Mouse (Mus musculus) layer of hippocampus, adult 2 months (tissue): ENCODE measurements around the gene Cryba4. TPM values are rescaled to one million over a fixed set of nuclear protein-coding genes. Genes with fewer than 3 reads are reported as not detected.

Experiments used
- DNase-seq, 2 experiments: peaks; one replicate each; pipeline ENCODE4 v3.0.0; 2022; ENCODE audit warnings: low spot score in 2 of 2
- H3K27ac ChIP-seq: fragments of 200-600 bp; 2 replicates; pipeline ENCODE4 v1.8.1; 2022
- H3K4me3 ChIP-seq: fragments of 200-600 bp; 2 replicates; pipeline ENCODE4 v1.8.1; 2022; ENCODE audit warnings: mild to moderate bottlenecking
- CTCF ChIP-seq: fragments of 200-600 bp; conservative IDR thresholded peaks from 2 replicates; pipeline ENCODE4 v1.8.1; 2022; ENCODE audit warnings: antibody characterized with exemption, mild to moderate bottlenecking, moderate library complexity
- total RNA-seq, 2 experiments: library from RNA; stranded (reverse); gene quantifications; 2 replicates each; pipeline ENCODE4 v1.2.3; 2021

The Cryba4 gene
- total RNA-seq, 2 experiments from 2014 or later: 1.0 to 1.5 TPM

DNA sequence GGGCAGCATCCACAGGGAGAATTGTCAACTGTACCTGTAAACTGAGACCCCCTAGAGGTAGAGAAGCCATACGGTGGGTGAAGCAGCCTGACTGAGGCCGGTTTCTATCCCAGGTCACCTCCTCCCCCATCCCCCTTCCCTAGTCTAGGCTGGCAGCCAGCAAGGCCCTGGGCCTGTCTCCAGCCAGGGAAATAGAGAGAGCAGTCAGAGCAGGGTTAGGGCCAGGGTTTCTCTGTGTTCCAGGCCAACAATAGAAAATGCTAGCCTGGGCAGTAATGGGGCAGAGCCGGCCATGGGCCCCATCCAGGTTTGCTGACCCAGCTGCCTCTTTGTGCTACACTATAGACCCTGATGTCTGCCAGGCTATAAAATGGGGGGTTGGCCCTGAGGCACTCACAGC is 3.1 kb upstream of the Cryba4 start, which contains the start of gene Crybb1:
Gene Crybb1, plus strand, starts transcription at position 390 of the 400 bp plus-strand sequence.
- peak within 1 kb of the TSS; percentile 76 for H3K27ac ChIP-seq
- no peak for TF ChIP-seq CTCF
- DNase-seq: peak; percentile 80 to 81
- no peak within 1 kb of the TSS for H3K4me3 ChIP-seq

DNA sequence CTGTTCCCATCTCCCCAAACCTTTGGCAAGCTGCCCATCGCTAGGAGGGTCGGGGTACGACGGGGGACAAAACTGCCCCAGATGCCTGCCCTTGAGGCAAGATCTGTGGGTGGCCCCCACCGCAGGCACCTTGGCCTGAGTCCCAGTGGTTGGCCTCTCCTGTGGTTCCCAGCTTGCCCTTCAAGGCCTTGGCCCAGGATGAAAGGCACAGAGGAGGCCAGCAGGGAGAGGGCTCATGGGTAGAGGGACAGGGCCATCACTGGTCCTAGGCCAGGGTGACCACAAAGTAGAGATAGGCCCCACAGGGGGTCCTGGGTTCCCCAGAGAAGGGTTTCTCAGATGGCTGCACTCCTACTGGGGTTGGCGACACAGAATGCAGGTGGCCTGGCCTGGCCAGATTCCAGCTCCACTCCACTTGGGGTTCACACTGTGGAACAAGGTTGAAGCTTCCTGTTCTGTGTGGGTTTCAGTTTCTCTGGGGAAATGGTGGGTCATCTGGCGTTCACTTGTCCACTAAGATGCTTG is 2.0 kb upstream of the Cryba4 start:
- TF ChIP-seq CTCF: no peak
- no peak overlapping the region for H3K4me3 ChIP-seq
- H3K27ac ChIP-seq: peak overlapping the region; percentile 76
- peak; percentile 45 to 75 for DNase-seq

DNA sequence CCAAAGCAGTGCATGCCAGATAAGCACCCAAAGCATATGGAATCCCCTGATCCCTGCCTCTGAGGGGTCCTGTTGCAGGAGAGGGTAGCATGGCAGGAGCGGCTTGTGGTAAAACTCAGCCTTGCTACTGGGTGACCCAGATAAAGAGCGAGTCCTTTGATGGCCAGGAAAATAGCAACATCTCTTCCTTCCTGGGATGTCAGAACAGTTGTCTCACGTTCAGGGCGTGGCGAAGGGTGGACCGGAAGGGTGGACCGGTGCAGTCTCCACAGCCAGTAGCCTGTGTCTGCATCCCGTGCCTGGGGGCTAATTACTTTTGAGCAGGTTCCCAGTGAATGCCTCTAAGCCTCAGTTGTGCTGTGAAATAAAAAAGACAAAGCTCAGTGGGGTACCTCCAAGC is 851 bp upstream of the Cryba4 start:
- no peak for DNase-seq
- Histone ChIP-seq H3K27ac (peak overlapping the region; percentile 7; the same call in 1 of the 2 replicates), H3K4me3 (no peak overlapping the region)
- TF ChIP-seq CTCF: no peak

DNA sequence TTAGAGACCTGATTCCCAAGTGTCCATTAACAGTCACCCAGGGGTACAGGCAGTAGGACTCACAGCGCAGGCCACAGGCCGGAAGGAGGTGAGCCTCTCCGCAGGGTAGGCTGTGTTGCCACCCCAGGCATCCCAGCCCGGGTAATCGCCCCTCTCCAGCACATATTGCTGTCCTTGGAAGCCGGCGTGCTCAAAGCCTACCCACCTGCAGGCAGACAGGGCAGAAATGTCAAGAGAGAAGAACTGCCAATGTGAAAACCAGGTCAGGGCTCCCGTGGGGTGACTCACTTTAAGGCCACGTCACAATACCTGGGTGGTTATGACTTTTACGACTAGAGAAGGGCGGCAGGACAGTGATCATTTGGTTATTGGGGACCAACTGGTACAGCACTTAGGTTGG is 3.2 kb downstream of the Cryba4 start:
- H3K27ac ChIP-seq: no peak overlapping the region
- no peak overlapping the region for H3K4me3 ChIP-seq
- no peak for DNase-seq
- no peak for TF ChIP-seq CTCF

DNA sequence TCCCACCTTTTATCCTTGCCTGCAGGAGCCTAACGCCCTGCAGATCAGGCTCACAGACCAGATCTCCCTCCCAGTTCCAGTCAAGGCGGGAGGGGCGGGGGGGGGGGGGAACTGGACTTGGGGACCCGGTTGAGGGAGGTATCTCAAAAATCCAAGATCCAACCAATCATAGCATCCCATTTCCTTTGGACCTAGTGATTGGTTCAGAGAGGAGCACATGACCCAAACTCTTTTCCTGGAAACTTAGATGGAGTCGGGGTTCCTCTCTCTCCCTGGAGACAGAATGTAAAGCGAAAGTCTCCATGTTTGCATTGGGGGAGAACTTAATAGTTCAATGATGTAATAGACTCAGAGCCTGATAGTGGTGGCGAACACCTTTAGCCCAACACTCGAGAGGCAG is 4.9 kb downstream of the Cryba4 start:
- no peak for TF ChIP-seq CTCF
- H3K27ac ChIP-seq: no peak overlapping the region
- DNase-seq: no peak
- H3K4me3 ChIP-seq: no peak overlapping the region

DNA sequence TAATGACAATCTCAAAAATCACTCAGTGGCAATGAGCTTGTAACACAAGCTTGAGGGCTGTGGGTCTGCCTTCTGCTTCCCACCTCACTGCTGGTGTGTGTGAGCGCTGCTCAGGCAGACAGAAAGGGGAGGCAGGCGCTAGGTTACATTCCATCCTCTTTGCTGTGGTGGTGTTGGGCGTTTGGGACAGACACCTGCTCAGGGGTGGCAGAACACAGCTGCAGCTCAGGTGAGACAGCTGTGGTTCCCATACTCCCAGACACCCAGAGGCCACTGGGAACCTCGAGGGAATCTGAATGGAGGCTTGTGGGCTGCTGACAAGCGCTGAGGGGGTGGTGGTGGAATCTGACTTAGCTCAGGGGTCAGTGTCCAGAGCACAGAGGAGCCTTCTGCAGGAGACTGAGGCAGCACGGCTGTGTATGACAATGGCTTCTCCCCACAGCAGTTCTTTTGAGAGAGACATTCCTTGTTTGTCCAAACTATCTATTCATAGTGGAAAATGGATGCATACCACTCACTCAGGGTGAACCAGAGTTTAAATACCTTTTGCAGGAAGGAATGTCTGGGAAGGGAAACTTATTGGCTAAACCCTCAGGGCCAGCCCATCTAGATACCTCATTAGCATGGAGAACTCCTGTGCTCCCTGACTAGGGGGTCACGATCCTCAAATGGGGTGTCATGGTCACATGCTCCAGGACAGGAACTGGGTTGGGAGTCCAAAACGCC is 7.3 kb downstream of the Cryba4 start:
- DNase-seq: no peak
- no peak for TF ChIP-seq CTCF

DNA sequence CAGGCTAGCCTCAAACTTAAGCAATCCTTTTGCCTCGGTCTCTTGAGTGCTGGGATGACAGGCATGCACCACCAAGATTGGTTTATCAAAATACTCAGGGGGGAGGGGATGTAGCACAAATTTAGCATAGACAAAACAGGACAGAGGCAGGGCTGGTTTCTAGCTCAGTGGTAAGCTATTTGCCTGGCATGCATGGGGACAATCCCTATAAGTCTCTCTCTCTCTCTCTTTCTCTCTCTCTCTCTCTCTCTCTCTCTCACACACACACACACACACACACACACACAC is 8.1 kb downstream of the Cryba4 start:
- no peak for DNase-seq
- Histone ChIP-seq H3K27ac (no peak overlapping the region), H3K4me3 (no peak overlapping the region)
- TF ChIP-seq CTCF: no peak

More for the DNA sequence above, 7.3 kb downstream of the Cryba4 start:
- H3K4me3 ChIP-seq: no peak overlapping the region
- no peak overlapping the region for H3K27ac ChIP-seq

DNA sequence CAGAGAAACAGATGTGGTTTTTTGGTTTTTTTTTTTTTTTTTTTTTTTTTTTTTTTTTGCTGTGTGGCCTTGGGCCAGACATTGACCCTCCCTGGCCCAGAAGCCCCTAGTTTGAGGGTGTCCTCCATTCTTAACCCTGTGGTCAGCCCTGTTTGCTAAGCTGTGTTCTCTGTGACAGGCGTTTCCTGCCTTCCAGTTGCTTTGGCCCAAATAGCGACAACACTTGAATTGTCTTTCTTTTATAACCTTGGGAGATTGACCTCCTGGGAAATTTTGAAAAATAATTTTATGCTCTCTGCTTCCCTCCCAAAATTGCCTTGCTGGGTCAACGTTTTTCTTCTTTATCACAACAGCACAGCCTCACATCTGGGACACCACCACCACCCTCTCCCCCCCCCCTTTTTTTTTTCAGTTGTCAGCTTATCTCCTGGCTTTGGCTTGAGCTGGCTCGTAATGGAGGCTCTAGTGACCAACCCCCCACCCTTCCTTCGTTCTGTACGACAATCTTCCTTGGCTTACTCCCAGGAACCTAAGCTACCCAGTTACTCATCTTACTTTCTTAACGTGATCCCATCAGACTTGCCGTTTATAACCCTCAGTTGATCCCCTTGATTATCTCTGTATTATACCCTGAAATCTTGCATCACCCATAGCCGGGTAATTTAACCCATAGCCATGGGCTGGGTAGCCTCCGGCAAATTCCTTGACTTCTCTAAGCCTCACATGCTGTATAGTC is 8.6 kb downstream of the Cryba4 start:
- TF ChIP-seq CTCF: no peak

DNA sequence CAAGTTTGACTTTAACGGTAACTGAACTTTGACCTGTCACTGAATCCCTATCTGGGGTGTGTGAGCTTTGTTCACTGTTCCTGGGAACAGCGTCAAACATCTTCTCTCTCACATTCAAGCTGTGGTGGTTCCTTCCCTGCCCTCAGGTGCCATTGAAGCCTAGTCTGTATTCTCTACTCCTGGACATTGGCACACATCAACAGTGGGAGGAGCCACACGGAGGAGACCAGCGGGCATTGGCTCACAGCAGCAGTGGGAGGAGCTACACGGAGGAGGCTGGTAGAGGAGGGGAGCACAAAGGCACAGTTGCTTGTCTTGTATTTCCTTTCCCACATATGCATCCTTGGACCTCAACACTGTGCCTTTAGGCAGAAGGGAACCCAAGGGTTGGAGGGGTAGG is 9.3 kb downstream of the Cryba4 start:
- no peak for TF ChIP-seq CTCF
- Histone ChIP-seq H3K4me3 (no peak overlapping the region), H3K27ac (no peak overlapping the region)
- no peak for DNase-seq

More for the DNA sequence above, 8.6 kb downstream of the Cryba4 start:
- Histone ChIP-seq H3K27ac (no peak overlapping the region), H3K4me3 (no peak overlapping the region)
- DNase-seq: no peak

DNA sequence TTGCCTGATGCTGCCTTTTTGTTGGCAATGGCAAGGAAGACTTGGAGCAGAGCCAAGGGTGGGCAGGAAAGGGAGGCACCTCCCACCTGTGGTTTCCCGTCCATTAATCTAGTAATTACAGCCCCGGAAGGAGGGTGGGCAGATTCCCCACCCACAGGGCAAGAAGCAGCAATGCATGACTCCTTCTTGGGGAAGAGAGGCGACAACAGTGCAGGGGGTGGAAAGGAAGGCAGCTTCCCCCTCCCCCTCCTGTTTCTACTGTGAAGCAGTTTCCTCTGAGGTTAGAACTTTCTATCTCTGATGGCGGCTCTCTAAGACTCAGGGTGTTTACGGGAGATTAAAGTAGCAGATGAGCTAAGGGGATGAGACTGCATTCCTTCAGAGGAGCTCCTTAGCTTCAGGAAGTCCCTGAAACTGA is 9.9 kb downstream of the Cryba4 start:
- no peak for TF ChIP-seq CTCF
- Histone ChIP-seq H3K27ac (no peak overlapping the region), H3K4me3 (no peak overlapping the region)
- no peak for DNase-seq

DNA sequence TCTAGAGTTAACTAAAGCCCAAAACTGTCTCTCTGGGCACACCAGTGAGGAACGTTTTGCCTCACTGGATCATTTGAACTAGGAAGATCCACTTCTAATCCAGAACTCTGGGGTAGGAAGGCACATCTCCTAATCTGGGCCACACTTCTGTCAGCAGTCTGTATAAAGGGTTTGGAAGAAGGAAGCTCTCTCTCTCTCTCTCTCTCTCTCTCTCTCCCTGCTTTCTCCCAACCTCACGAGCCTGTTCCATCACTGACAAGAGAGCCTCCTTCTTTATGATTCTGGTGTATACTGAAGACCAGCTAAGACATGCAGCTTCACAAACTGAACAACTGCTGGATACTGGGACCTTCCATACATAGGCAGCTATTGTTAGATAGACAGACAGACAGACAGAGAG is 10.5 kb downstream of the Cryba4 start:
- TF ChIP-seq CTCF: no peak
- Histone ChIP-seq H3K4me3 (no peak overlapping the region), H3K27ac (0 out of 2 replicates have a peak overlapping the region, but pooled peaks have one; percentile 68)
- no peak for DNase-seq

DNA sequence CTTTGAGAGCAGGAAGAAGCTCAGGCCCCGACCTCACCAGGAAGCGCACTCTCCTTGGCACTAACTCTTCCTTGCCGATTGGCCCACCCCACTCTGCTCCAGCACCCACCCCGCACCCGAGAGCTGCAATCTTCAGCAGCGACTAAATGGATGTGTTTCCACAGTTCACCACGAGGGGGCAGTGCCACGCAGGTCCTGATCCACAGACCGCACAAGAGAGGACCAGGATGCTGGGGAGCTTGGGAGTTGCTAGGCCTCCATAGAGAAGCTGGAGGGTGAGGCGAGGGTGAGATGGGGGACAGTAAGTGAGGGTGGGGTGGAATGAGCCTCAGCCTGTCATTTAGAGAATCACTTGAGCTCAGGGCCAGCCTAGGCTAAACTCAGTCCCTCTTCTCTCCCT is 11.6 kb downstream of the Cryba4 start:
- Histone ChIP-seq H3K4me3 (peak overlapping the region; percentile 15; the same call in 1 of the 2 replicates), H3K27ac (peak overlapping the region; percentile 68)
- DNase-seq: peak; percentile 91 to 95
- TF ChIP-seq CTCF: peak; percentile 89

DNA sequence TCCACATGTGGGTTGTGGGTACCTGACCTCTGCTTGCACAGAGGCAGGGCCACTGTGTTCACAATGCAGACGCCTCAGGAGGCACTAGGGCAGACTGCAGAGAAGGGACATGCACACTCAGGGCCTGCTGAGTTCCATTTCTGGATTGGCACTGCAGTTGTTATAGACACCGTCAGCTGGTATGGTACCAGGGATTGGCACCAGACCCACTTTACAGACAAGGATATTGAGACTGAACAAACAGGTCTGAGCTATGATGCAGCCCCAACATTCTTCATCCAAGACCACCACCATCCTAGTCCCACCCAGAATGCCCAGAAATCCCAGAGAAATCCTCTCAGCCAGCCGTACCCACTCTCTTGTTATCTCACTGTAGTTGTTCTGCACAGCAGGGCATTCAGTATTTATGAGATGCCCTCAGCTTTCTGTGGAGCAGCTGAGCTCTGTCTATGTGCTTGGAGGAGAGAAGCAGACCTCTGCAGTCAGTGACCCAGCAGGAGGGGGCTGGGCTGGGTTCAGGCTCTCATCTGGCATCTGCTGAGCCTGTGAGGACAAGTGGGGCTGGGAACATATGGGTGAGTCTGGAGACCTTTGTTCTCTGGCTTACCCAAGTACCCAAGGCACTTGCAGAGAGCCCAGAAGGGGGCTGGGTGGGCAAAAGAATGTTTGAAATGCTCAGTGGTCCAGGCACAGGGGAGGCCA is 13.4 kb downstream of the Cryba4 start:
- no peak overlapping the region for H3K4me3 ChIP-seq
- no peak for DNase-seq
- no peak for TF ChIP-seq CTCF
- peak overlapping the region; percentile 84 for H3K27ac ChIP-seq
